Mouse (Mus musculus) kidney, postnatal 4 days (tissue): ENCODE measurements around the gene March9.

Experiments
- DNase-seq, 2 experiments: peaks; one replicate each; pipeline ENCODE4 v3.0.0; 2021; ENCODE audit warnings: mixed read lengths in 2 of 2

Gene March9

GRCm38 (mm10) chr10:127030336-127031296 lies 29.4 kb downstream of the March9 start, which contains the start of gene Tsfm:
Gene Tsfm (minus strand): TSS chr10:127030840.
- peak; percentile 96 to 97 for DNase-seq

- DNase-seq = no peak
These were observed 41.6 kb downstream of the March9 start for GRCm38 (mm10) chr10:127018422-127018821.

GRCm38 (mm10) chr10:127017071-127017470 lies 42.9 kb downstream of the March9 start:
- DNase-seq = no peak

- DNase-seq = peak; percentile 69 to 73
These were observed 43.5 kb downstream of the March9 start for GRCm38 (mm10) chr10:127016488-127016887.
